Mouse (Mus musculus): ENCODE data around the gene Gm20388. TPM values are rescaled to one million over a fixed set of nuclear protein-coding genes. Genes with fewer than 3 reads are reported as not detected.
A peak's percentile ranks its signal among the peaks of the same experiment; 100 is the strongest.

Gm20388 gene
- total RNA-seq, 4 experiments from 2014 or later, result 0.17 to 15.1 (median 6.6) TPM

- no peak for DNase-seq (ENCODE audit: low spot score in 2 of 2)
Measured at GRCm38 (mm10) chr8:120190107-120190809, 279.6 kb downstream of the Gm20388 start.

GRCm38 (mm10) chr8:120190810-120191413 lies 280.3 kb downstream of the Gm20388 start:
- DNase-seq (ENCODE audit: low spot score in 2 of 2), result peak; percentile 82 to 85

- DNase-seq (ENCODE audit: low spot score in 2 of 2), result no peak
Measured at GRCm38 (mm10) chr8:120191633-120192032, 281.0 kb downstream of the Gm20388 start.

- DNase-seq (ENCODE audit: low spot score in 2 of 2), result no peak
Measured at GRCm38 (mm10) chr8:120192118-120192517, 281.5 kb downstream of the Gm20388 start.

GRCm38 (mm10) chr8:120201351-120201750 lies 290.7 kb downstream of the Gm20388 start:
- no peak for DNase-seq (ENCODE audit: low spot score in 2 of 2)

- DNase-seq (ENCODE audit: low spot score in 2 of 2), result no peak
Measured at GRCm38 (mm10) chr8:120202546-120202945, 291.9 kb downstream of the Gm20388 start.

- no peak for DNase-seq (ENCODE audit: low spot score in 2 of 2)
Measured at GRCm38 (mm10) chr8:120204736-120205360, 294.2 kb downstream of the Gm20388 start.

GRCm38 (mm10) chr8:120205916-120206315 lies 295.3 kb downstream of the Gm20388 start:
- DNase-seq (ENCODE audit: low spot score in 2 of 2), result no peak

GRCm38 (mm10) chr8:120207364-120207763 lies 296.7 kb downstream of the Gm20388 start:
- DNase-seq (ENCODE audit: low spot score in 2 of 2), result no peak

- DNase-seq (ENCODE audit: low spot score in 2 of 2), result no peak
Measured at GRCm38 (mm10) chr8:120208113-120208512, 297.5 kb downstream of the Gm20388 start.

GRCm38 (mm10) chr8:120211345-120211744 lies 300.7 kb downstream of the Gm20388 start:
- no peak for DNase-seq (ENCODE audit: low spot score in 2 of 2)

- DNase-seq (ENCODE audit: low spot score in 2 of 2), result no peak
Measured at GRCm38 (mm10) chr8:120212596-120212995, 302.0 kb downstream of the Gm20388 start.

GRCm38 (mm10) chr8:120213229-120213628 lies 302.6 kb downstream of the Gm20388 start:
- DNase-seq (ENCODE audit: low spot score in 2 of 2), result no peak

- no peak for DNase-seq (ENCODE audit: low spot score in 2 of 2)
Measured at GRCm38 (mm10) chr8:120213939-120214338, 303.3 kb downstream of the Gm20388 start.

GRCm38 (mm10) chr8:120215416-120216141 lies 304.9 kb downstream of the Gm20388 start:
- DNase-seq (ENCODE audit: low spot score in 2 of 2), result no peak

GRCm38 (mm10) chr8:120216855-120217830 lies 306.5 kb downstream of the Gm20388 start:
- no peak for DNase-seq (ENCODE audit: low spot score in 2 of 2)

- DNase-seq (ENCODE audit: low spot score in 2 of 2), result no peak
Measured at GRCm38 (mm10) chr8:120222548-120222947, 311.9 kb downstream of the Gm20388 start.

- DNase-seq (ENCODE audit: low spot score in 2 of 2), result no peak
Measured at GRCm38 (mm10) chr8:120224521-120225420, 314.1 kb downstream of the Gm20388 start.

- peak; percentile 63 to 70 for DNase-seq (ENCODE audit: low spot score in 2 of 2)
Measured at GRCm38 (mm10) chr8:120225421-120226151, 314.9 kb downstream of the Gm20388 start.
